Mouse (Mus musculus): Measurements from ENCODE around the gene Ms4a3. TPM values are rescaled to one million over a fixed set of nuclear protein-coding genes. Genes with fewer than 3 reads are reported as not detected.

Gene Ms4a3
- polyA plus RNA-seq (2021; fragmentation: Nextera tagmentation): not detected in 2 replicates
- long read RNA-seq, experiment 1: 0 reads
- long read RNA-seq, experiment 2: 0 reads

DNA sequence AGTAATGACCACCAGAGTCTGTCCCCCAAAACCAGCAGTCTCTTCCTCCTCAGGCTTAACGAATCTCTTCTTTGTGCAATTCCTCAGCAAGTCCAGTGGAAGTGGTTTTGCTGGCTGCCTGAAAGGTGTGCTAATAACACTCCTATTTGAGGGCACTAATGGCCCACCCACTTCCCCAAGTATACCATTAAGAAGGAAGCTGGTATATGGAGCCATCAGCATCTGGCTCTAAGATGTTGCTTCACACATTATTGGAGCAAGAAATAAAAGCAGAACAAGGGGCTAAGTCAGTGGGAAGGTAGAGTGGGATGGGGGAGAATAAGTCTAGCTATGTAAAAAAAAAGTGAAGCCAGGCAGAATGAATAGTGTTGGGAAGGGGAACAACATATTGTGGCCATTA is at the start of gene Ms4a3:
Gene Ms4a3 (minus strand): TSS at position 120 of the 400 bp plus-strand sequence.

DNA sequence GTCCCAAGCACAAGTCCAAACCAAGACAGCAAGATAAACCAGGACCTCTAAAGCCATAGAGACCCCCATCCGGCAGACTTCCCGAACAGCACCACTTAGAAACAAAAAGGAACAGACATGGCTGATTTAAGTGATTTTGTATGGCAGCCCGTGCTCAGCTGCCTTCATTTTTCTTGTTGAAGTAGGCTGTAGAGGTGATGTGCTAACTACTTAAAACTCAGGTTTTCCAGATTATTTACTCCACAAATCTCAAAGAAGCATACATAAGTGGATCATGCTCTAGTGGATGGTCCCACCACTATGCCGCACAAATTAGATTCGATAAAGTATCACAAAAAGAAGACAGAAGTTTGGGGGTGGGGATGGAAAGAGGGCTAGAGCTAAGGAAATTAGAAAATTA is 19.8 kb upstream of the Ms4a3 start, which contains the start of gene Oosp2:
Gene Oosp2 (minus strand): TSS at position 101 of the 400 bp plus-strand sequence.

DNA sequence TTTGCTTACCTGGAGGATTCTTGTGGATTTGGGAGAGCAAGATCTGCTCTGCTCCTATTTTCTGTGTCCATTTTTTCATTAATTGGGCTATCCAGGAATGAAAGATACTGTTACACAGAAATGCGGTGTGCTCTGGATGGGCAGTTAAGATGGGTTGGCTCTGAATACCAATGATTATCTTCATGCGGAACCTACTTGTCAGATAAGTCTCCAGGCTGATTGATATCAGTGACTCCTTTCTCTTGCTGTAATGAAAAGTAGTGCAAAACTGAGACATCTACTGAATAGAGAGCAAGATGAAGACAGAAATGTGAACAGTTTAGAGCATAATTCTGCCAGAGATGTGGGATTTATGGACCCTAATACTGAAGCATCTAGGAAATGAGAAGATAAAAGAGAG is 17.1 kb downstream of the Ms4a3 start, which contains the start of gene Ms4a2:
Gene Ms4a2 (minus strand): TSS at position 169 of the 400 bp plus-strand sequence.

DNA sequence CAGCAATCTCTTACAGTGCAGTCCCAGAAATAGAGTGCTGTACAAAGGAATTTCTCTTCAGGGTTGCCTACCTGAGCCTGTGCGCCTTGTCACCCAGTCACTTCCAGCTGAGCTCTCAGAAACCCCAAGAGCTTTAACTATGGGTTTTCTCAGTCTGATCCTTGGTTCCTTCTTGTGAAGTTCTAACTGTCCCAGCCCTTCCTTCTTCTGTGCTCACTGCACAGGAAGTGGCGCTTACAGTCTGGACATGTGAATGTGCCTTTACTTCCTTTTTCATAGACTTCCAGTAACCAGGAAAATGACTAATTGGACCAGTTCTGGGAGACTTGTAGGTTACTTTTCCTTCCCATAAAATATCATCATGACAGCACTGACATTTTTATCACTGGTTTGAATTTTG is 36.0 kb downstream of the Ms4a3 start, which contains the start of gene Ms4a6d:
Gene Ms4a6d (minus strand): TSS at position 247 of the 400 bp plus-strand sequence.

Other genes starting within 250 kb of the Ms4a3 start
- 0.15 and 0.60 TPM in 2 replicates for gene Ms4a4c, start 236.1 kb downstream of the Ms4a3 start, polyA plus RNA-seq (2021; fragmentation: Nextera tagmentation)
- gene Ms4a4b, start 197.3 kb downstream of the Ms4a3 start, polyA plus RNA-seq (2021; fragmentation: Nextera tagmentation): 0.23 TPM in 1 of 2 replicates, not detected in the other
- 0.92 and 1.4 TPM in 2 replicates for gene Ms4a6c, start 171.5 kb downstream of the Ms4a3 start, polyA plus RNA-seq (2021; fragmentation: Nextera tagmentation)
- 0.40 TPM in 1 of 2 replicates, not detected in the other for gene Gm8369, start 154.9 kb downstream of the Ms4a3 start, polyA plus RNA-seq (2021; fragmentation: Nextera tagmentation)
- gene Ms4a6b, start 124.3 kb downstream of the Ms4a3 start, polyA plus RNA-seq (2021; fragmentation: Nextera tagmentation): 2.0 and 2.5 TPM in 2 replicates
- not detected in 2 replicates for gene Ms4a4d, start 104.0 kb downstream of the Ms4a3 start, polyA plus RNA-seq (2021; fragmentation: Nextera tagmentation)
- 1.5 and 1.8 TPM in 2 replicates for gene Ms4a6d, start 36.0 kb downstream of the Ms4a3 start, polyA plus RNA-seq (2021; fragmentation: Nextera tagmentation)
- gene Ms4a2, start 17.1 kb downstream of the Ms4a3 start, polyA plus RNA-seq (2021; fragmentation: Nextera tagmentation): not detected in 2 replicates
- not detected in 2 replicates for gene Oosp2, start 19.7 kb upstream of the Ms4a3 start, polyA plus RNA-seq (2021; fragmentation: Nextera tagmentation)
- not detected in 2 replicates for gene Oosp1, start 50.3 kb upstream of the Ms4a3 start, polyA plus RNA-seq (2021; fragmentation: Nextera tagmentation)
- not detected in 2 replicates for gene Oosp3, start 56.2 kb upstream of the Ms4a3 start, polyA plus RNA-seq (2021; fragmentation: Nextera tagmentation)
- not detected in 2 replicates for gene Gif, start 106.7 kb upstream of the Ms4a3 start, polyA plus RNA-seq (2021; fragmentation: Nextera tagmentation)
- 50.9 and 52.3 TPM in 2 replicates for gene Mrpl16, start 129.5 kb upstream of the Ms4a3 start, polyA plus RNA-seq (2021; fragmentation: Nextera tagmentation)
- 6.8 and 7.4 TPM in 2 replicates for gene Stx3, start 178.6 kb upstream of the Ms4a3 start, polyA plus RNA-seq (2021; fragmentation: Nextera tagmentation)
- gene Olfr1417, start 198.4 kb upstream of the Ms4a3 start, polyA plus RNA-seq (2021; fragmentation: Nextera tagmentation): not detected in 2 replicates
- gene Olfr1418, start 220.2 kb upstream of the Ms4a3 start, polyA plus RNA-seq (2021; fragmentation: Nextera tagmentation): not detected in 2 replicates
- gene Olfr1419, start 234.3 kb upstream of the Ms4a3 start, polyA plus RNA-seq (2021; fragmentation: Nextera tagmentation): not detected in 2 replicates
- gene Olfr1420, start 245.7 kb upstream of the Ms4a3 start, polyA plus RNA-seq (2021; fragmentation: Nextera tagmentation): not detected in 2 replicates

Measured in layer of hippocampus, adult 6 months (tissue).